Mouse (Mus musculus): ENCODE measurements around the gene Ucp2. TPM values are rescaled to one million over a fixed set of nuclear protein-coding genes. Genes with fewer than 3 reads are reported as not detected.

Gene Ucp2
- polyA plus RNA-seq, 1 experiment from 2014 or later: 98.4 TPM

GRCm38 (mm10) chr7:100495042-100495441 is 1.9 kb downstream of the Ucp2 start:
- Histone ChIP-seq H3K36me3 (replicated peaks; ENCODE audit: control insufficient read depth, insufficient read depth, low read depth, low read length) (peaks cover 3% of the 10 kb centered on the region; the same call in 1 of the 2 replicates), H3K4me3 (ENCODE audit: low read depth, low read length) (no peak overlapping the region), H3K9ac (replicated peaks; ENCODE audit: low read length) (peak overlapping the region; percentile 29), H3K27ac (replicated peaks; ENCODE audit: low read depth, low read length) (peak overlapping the region; percentile 78), H3K4me1 (ENCODE audit: control insufficient read depth, insufficient read depth, low read length) (peaks cover 10% of the 10 kb centered on the region), H3K4me2 (ENCODE audit: low read depth, low read length) (peak overlapping the region; percentile 38), H3K9me3 (replicated peaks; ENCODE audit: control insufficient read depth, low read length) (no peaks in the 10 kb centered on the region), H3K27me3 (ENCODE audit: control insufficient read depth, insufficient read depth, low read length) (no peaks in the 10 kb centered on the region)
- ATAC-seq (replicated peaks; ENCODE audit: insufficient number of reproducible peaks, low FRiP score, low TSS enrichment, low read depth): peak; percentile 3; the same call in 1 of the 2 replicates
- WGBS: 20% methylated on average over 8 of the region's 8 CpGs
- peak; percentile 84 for DNase-seq (ENCODE audit: low spot score)

GRCm38 (mm10) chr7:100495581-100496251 is 2.6 kb downstream of the Ucp2 start:
- Histone ChIP-seq H3K36me3 (replicated peaks; ENCODE audit: control insufficient read depth, insufficient read depth, low read depth, low read length) (peaks cover 3% of the 10 kb centered on the region; the same call in 1 of the 2 replicates), H3K4me3 (ENCODE audit: low read depth, low read length) (no peak overlapping the region), H3K27ac (replicated peaks; ENCODE audit: low read depth, low read length) (peak overlapping the region; percentile 78), H3K9ac (replicated peaks; ENCODE audit: low read length) (peak overlapping the region; percentile 29), H3K27me3 (ENCODE audit: control insufficient read depth, insufficient read depth, low read length) (no peaks in the 10 kb centered on the region), H3K4me2 (ENCODE audit: low read depth, low read length) (peak overlapping the region; percentile 38), H3K4me1 (ENCODE audit: control insufficient read depth, insufficient read depth, low read length) (peaks cover 10% of the 10 kb centered on the region), H3K9me3 (replicated peaks; ENCODE audit: control insufficient read depth, low read length) (no peaks in the 10 kb centered on the region)
- ATAC-seq (replicated peaks; ENCODE audit: insufficient number of reproducible peaks, low FRiP score, low TSS enrichment, low read depth) (peak; percentile 63), DNase-seq (ENCODE audit: low spot score) (peak; percentile 77)
- 23% methylated on average over 11 of the region's 11 CpGs for WGBS

GRCm38 (mm10) chr7:100496371-100496770 is 3.2 kb downstream of the Ucp2 start:
- ATAC-seq (replicated peaks; ENCODE audit: insufficient number of reproducible peaks, low FRiP score, low TSS enrichment, low read depth) (no peak), DNase-seq (ENCODE audit: low spot score) (no peak)
- Histone ChIP-seq H3K27ac (replicated peaks; ENCODE audit: low read depth, low read length) (no peak overlapping the region), H3K27me3 (ENCODE audit: control insufficient read depth, insufficient read depth, low read length) (no peaks in the 10 kb centered on the region), H3K36me3 (replicated peaks; ENCODE audit: control insufficient read depth, insufficient read depth, low read depth, low read length) (peaks cover 3% of the 10 kb centered on the region; the same call in 1 of the 2 replicates), H3K4me2 (ENCODE audit: low read depth, low read length) (no peak overlapping the region; the same call in 1 of the 2 replicates), H3K4me3 (ENCODE audit: low read depth, low read length) (no peak overlapping the region), H3K9ac (replicated peaks; ENCODE audit: low read length) (no peak overlapping the region), H3K9me3 (replicated peaks; ENCODE audit: control insufficient read depth, low read length) (no peaks in the 10 kb centered on the region), H3K4me1 (ENCODE audit: control insufficient read depth, insufficient read depth, low read length) (peaks cover 10% of the 10 kb centered on the region)
- 78% methylated on average over 6 of the region's 6 CpGs for WGBS

- peaks cover 10% of the 10 kb centered on the region for H3K4me1 ChIP-seq (ENCODE audit: control insufficient read depth, insufficient read depth, low read length)
- no peak overlapping the region for H3K9ac ChIP-seq (replicated peaks; ENCODE audit: low read length)
- ATAC-seq (replicated peaks; ENCODE audit: insufficient number of reproducible peaks, low FRiP score, low TSS enrichment, low read depth) (no peak), DNase-seq (ENCODE audit: low spot score) (no peak)
- no peak overlapping the region for H3K27ac ChIP-seq (replicated peaks; ENCODE audit: low read depth, low read length)
- H3K27me3 ChIP-seq (ENCODE audit: control insufficient read depth, insufficient read depth, low read length): no peaks in the 10 kb centered on the region
- whole genome bisulfite sequencing: 95% methylated on average over 9 of the region's 9 CpGs
- H3K4me2 ChIP-seq (ENCODE audit: low read depth, low read length): no peak overlapping the region
- H3K4me3 ChIP-seq (ENCODE audit: low read depth, low read length): no peak overlapping the region
- peaks cover 3% of the 10 kb centered on the region; the same call in 1 of the 2 replicates for H3K36me3 ChIP-seq (replicated peaks; ENCODE audit: control insufficient read depth, insufficient read depth, low read depth, low read length)
- no peaks in the 10 kb centered on the region for H3K9me3 ChIP-seq (replicated peaks; ENCODE audit: control insufficient read depth, low read length)
Measured at GRCm38 (mm10) chr7:100496791-100497190, 3.7 kb downstream of the Ucp2 start.

DNA sequence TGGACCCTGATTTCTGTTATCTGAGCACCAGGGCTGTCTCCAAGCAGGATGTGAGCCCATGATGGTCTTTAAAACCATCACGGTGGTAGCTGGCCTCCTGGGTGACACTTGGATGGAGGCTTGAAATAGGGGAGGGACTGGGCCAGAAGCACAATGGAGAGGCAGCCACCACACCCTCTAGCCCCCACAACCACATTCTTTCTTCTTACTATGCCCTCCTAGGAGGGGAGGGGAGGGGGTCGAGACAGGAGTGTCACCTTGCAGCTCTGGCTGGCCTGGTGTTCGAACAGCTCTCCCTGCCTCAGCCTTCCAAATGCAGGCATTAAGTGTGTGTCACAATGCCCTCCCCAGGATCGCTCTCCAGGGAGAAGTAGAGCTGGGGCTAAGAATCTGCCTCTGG is 4.3 kb downstream of the Ucp2 start:
- Histone ChIP-seq H3K4me2 (ENCODE audit: low read depth, low read length) (no peak overlapping the region), H3K4me1 (ENCODE audit: control insufficient read depth, insufficient read depth, low read length) (peaks cover 10% of the 10 kb centered on the region), H3K27ac (replicated peaks; ENCODE audit: low read depth, low read length) (no peak overlapping the region), H3K4me3 (ENCODE audit: low read depth, low read length) (no peak overlapping the region), H3K9ac (replicated peaks; ENCODE audit: low read length) (no peak overlapping the region), H3K36me3 (replicated peaks; ENCODE audit: control insufficient read depth, insufficient read depth, low read depth, low read length) (peaks cover 3% of the 10 kb centered on the region; the same call in 1 of the 2 replicates), H3K27me3 (ENCODE audit: control insufficient read depth, insufficient read depth, low read length) (no peaks in the 10 kb centered on the region), H3K9me3 (replicated peaks; ENCODE audit: control insufficient read depth, low read length) (no peaks in the 10 kb centered on the region)
- ATAC-seq (replicated peaks; ENCODE audit: insufficient number of reproducible peaks, low FRiP score, low TSS enrichment, low read depth): no peak
- 91% methylated on average over 4 of the region's 4 CpGs for WGBS
- no peak for DNase-seq (ENCODE audit: low spot score)

- ATAC-seq (replicated peaks; ENCODE audit: insufficient number of reproducible peaks, low FRiP score, low TSS enrichment, low read depth): no peak
- Histone ChIP-seq H3K27ac (replicated peaks; ENCODE audit: low read depth, low read length) (no peak overlapping the region), H3K36me3 (replicated peaks; ENCODE audit: control insufficient read depth, insufficient read depth, low read depth, low read length) (peaks cover 3% of the 10 kb centered on the region; the same call in 1 of the 2 replicates), H3K4me2 (ENCODE audit: low read depth, low read length) (no peak overlapping the region), H3K27me3 (ENCODE audit: control insufficient read depth, insufficient read depth, low read length) (no peaks in the 10 kb centered on the region), H3K4me3 (ENCODE audit: low read depth, low read length) (no peak overlapping the region), H3K9ac (replicated peaks; ENCODE audit: low read length) (no peak overlapping the region), H3K4me1 (ENCODE audit: control insufficient read depth, insufficient read depth, low read length) (peaks cover 7% of the 10 kb centered on the region), H3K9me3 (replicated peaks; ENCODE audit: control insufficient read depth, low read length) (no peaks in the 10 kb centered on the region)
- no peak for DNase-seq (ENCODE audit: low spot score)
- 89% methylated on average over 13 of the region's 13 CpGs for WGBS
Measured at GRCm38 (mm10) chr7:100497982-100498381, 4.8 kb downstream of the Ucp2 start.

DNA sequence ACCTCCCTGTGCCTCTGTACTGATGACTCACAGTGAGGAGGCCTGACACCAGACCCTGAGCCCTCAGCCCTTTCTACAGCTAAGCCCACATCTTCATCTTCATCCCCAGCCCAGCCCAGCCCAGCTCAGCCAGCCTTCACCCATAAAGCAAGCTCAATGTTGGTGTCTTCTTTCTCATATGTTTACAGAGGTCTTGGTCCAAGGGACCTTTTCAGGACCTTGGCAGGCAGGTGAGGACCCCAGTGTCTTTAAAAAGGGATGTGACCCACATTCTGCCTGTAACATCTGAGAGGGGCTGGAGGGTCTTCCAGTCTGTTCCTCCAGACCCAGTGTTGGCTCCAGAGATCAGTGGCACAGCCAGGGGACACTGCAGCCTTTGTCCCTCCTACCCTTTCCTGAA is 6.3 kb downstream of the Ucp2 start:
- ATAC-seq (replicated peaks; ENCODE audit: insufficient number of reproducible peaks, low FRiP score, low TSS enrichment, low read depth) (no peak), DNase-seq (ENCODE audit: low spot score) (no peak)
- Histone ChIP-seq H3K36me3 (replicated peaks; ENCODE audit: control insufficient read depth, insufficient read depth, low read depth, low read length) (peaks cover 3% of the 10 kb centered on the region; the same call in 1 of the 2 replicates), H3K27me3 (ENCODE audit: control insufficient read depth, insufficient read depth, low read length) (no peaks in the 10 kb centered on the region), H3K4me2 (ENCODE audit: low read depth, low read length) (no peak overlapping the region), H3K4me3 (ENCODE audit: low read depth, low read length) (no peak overlapping the region), H3K9ac (replicated peaks; ENCODE audit: low read length) (no peak overlapping the region), H3K4me1 (ENCODE audit: control insufficient read depth, insufficient read depth, low read length) (peaks cover 7% of the 10 kb centered on the region; the same call in 1 of the 2 replicates), H3K9me3 (replicated peaks; ENCODE audit: control insufficient read depth, low read length) (no peaks in the 10 kb centered on the region), H3K27ac (replicated peaks; ENCODE audit: low read depth, low read length) (no peak overlapping the region)

DNA sequence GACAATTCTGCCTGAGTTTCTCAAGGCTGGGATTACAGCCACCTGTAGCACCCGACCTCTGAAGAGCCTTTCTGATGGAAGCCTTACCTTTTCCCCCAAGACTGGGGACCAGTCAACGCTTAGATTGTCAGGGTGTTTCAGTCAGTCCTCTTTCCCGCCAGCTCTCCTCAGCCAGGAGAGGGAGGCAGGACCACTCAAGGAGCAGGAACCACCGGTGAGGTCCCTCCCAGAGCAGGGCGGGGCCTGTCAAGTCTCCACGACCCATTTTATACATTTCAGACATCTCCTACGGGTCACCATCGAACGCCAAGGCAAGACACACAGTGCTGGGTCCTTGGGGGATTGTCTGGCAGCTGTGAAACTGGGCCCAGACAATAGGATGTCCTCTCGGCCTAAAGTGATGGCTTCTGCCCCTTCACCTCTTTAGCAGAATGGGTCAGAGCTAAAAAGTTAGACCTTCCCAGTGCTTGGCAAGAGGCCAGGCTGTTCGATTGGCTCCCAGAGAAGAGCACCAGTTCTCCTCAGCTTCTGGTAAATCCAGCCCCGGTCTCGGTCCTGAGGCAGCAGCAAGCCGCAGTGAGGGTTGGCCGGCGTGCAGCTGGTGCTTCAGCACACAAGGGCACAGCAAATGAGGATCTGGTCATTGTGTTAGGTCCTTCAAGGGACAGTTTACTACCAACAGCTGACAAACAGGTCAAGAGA is 7.3 kb downstream of the Ucp2 start:
- WGBS: 75% methylated on average over 16 of the region's 16 CpGs
- Histone ChIP-seq H3K27ac (replicated peaks; ENCODE audit: low read depth, low read length) (no peak overlapping the region), H3K36me3 (replicated peaks; ENCODE audit: control insufficient read depth, insufficient read depth, low read depth, low read length) (peaks cover 3% of the 10 kb centered on the region; the same call in 1 of the 2 replicates), H3K4me1 (ENCODE audit: control insufficient read depth, insufficient read depth, low read length) (peaks cover 4% of the 10 kb centered on the region; the same call in 1 of the 2 replicates), H3K4me3 (ENCODE audit: low read depth, low read length) (no peak overlapping the region), H3K4me2 (ENCODE audit: low read depth, low read length) (no peak overlapping the region), H3K9ac (replicated peaks; ENCODE audit: low read length) (no peak overlapping the region), H3K27me3 (ENCODE audit: control insufficient read depth, insufficient read depth, low read length) (no peaks in the 10 kb centered on the region), H3K9me3 (replicated peaks; ENCODE audit: control insufficient read depth, low read length) (no peaks in the 10 kb centered on the region)
- DNase-seq (ENCODE audit: low spot score) (no peak), ATAC-seq (replicated peaks; ENCODE audit: insufficient number of reproducible peaks, low FRiP score, low TSS enrichment, low read depth) (no peak)

All from embryonic facial prominence, embryonic 11.5 days (tissue).